In genomic region chr1:132213076-132213475, GRCm38 (mm10) we compare ENCODE assay signal across 17 mouse cellular contexts. TPM values are rescaled to one million over a fixed set of nuclear protein-coding genes. Genes with fewer than 3 reads are reported as not detected.
DNase-seq lines count a peak whose midpoint lies in the region; ATAC-seq and TF ChIP-seq lines count a peak whose summit lies in the region.
"Had no signal": no experiment of that assay in that cellular context is flagged by ENCODE, and none has a peak within 500 bp of the region (broad histone marks: within the 10 kb centered on the region; RNA-seq: fewer than 3 reads in every experiment).

No protein-coding gene starts in this region.

- no peaks in the 10 kb centered on the region for H3K27me3 ChIP-seq in lung, postnatal 0 days (replicated peaks; ENCODE audit: insufficient read depth, low read length)
- H3K27me3 ChIP-seq in hindbrain, embryonic 15.5 days = no peaks in the 10 kb centered on the region
- no peaks in the 10 kb centered on the region for H3K27me3 ChIP-seq in neural tube, embryonic 14.5 days (ENCODE audit: control insufficient read depth, insufficient read depth, low read length)

- peaks cover 9% of the 10 kb centered on the region; the same call in 1 of the 2 replicates for H3K4me1 ChIP-seq in lung, postnatal 0 days (ENCODE audit: insufficient read depth, low read depth, low read length)
- peaks cover 54% of the 10 kb centered on the region for H3K4me1 ChIP-seq in hindbrain, embryonic 15.5 days (replicated peaks)
- peaks cover 36% of the 10 kb centered on the region for H3K4me1 ChIP-seq in neural tube, embryonic 14.5 days (ENCODE audit: control insufficient read depth, insufficient read depth, low read length)

- H3K9ac ChIP-seq in lung, postnatal 0 days (replicated peaks; ENCODE audit: low read depth) = no peak overlapping the region
- H3K9ac ChIP-seq in hindbrain, embryonic 15.5 days = no peak overlapping the region
- no peak overlapping the region for H3K9ac ChIP-seq in neural tube, embryonic 14.5 days (replicated peaks; ENCODE audit: low read depth, low read length)
- H3K9ac ChIP-seq: embryonic facial prominence, embryonic 12.5 days; heart, embryonic 15.5 days had no signal

- no peak for TF ChIP-seq CTCF in lung, postnatal 0 days (IDR thresholded peaks at IDR 0.05)

- no peaks in the 10 kb centered on the region for H3K9me3 ChIP-seq in lung, postnatal 0 days (ENCODE audit: low read length)
- no peaks in the 10 kb centered on the region for H3K9me3 ChIP-seq in hindbrain, embryonic 15.5 days
- no peaks in the 10 kb centered on the region for H3K9me3 ChIP-seq in neural tube, embryonic 14.5 days (ENCODE audit: control insufficient read depth, low read length)
- H3K9me3 ChIP-seq: embryonic facial prominence, embryonic 12.5 days; heart, embryonic 15.5 days; megakaryocyte, embryonic 14.5 days had no signal

- DNase-seq in cerebellum, postnatal 10 days = peak; percentile 77 to 81
- DNase-seq in cerebellum, adult 9-10 months = no peak
- DNase-seq in lung, postnatal 0 days (ENCODE audit: low spot score) = peak; percentile 29
- DNase-seq in lung, postnatal 4 days = no peak
- DNase-seq in MN1 (ENCODE audit: low spot score) = no peak
- no peak for DNase-seq in gastrocnemius, postnatal 4 days (ENCODE audit: low spot score in 2 of 2)
- DNase-seq: B cell, adult 2 months; kidney, adult 8-10 months had no signal

- H3K4me3 ChIP-seq in lung, postnatal 0 days (ENCODE audit: low read depth, low read length) = no peak overlapping the region
- no peak overlapping the region for H3K4me3 ChIP-seq in hindbrain, embryonic 15.5 days
- no peak overlapping the region for H3K4me3 ChIP-seq in neural tube, embryonic 14.5 days (ENCODE audit: low read depth, low read length)

- WGBS in lung, postnatal 0 days = 50% methylated on average over 6 of the region's 6 CpGs
- WGBS in hindbrain, embryonic 15.5 days = 14% methylated on average over 6 of the region's 6 CpGs
- 21% methylated on average over 6 of the region's 6 CpGs for WGBS in neural tube, embryonic 14.5 days

- no peak overlapping the region for H3K27ac ChIP-seq in lung, postnatal 0 days (ENCODE audit: low read length)
- H3K27ac ChIP-seq in hindbrain, embryonic 15.5 days (replicated peaks) = peak overlapping the region; percentile 55; the same call in 1 of the 2 replicates
- no peak overlapping the region for H3K27ac ChIP-seq in neural tube, embryonic 14.5 days (ENCODE audit: low read depth, low read length)
- H3K27ac ChIP-seq: embryonic facial prominence, embryonic 12.5 days; heart, embryonic 15.5 days had no signal

- H3K4me2 ChIP-seq in lung, postnatal 0 days (replicated peaks; ENCODE audit: low read depth, low read length) = no peak overlapping the region
- no peak overlapping the region for H3K4me2 ChIP-seq in hindbrain, embryonic 15.5 days
- no peak overlapping the region for H3K4me2 ChIP-seq in neural tube, embryonic 14.5 days (ENCODE audit: low read depth, low read length)

- no peaks in the 10 kb centered on the region for H3K36me3 ChIP-seq in lung, postnatal 0 days (ENCODE audit: insufficient read depth, low read length)
- no peaks in the 10 kb centered on the region for H3K36me3 ChIP-seq in hindbrain, embryonic 15.5 days
- no peaks in the 10 kb centered on the region for H3K36me3 ChIP-seq in neural tube, embryonic 14.5 days (ENCODE audit: control insufficient read depth, insufficient read depth, low read length)
- H3K36me3 ChIP-seq: embryonic facial prominence, embryonic 12.5 days; heart, embryonic 15.5 days had no signal

- peak; percentile 13; the same call in 1 of the 2 replicates for ATAC-seq in lung, postnatal 0 days
- peak; percentile 84 for ATAC-seq in hindbrain, embryonic 15.5 days (ENCODE audit: low FRiP score, low read depth)
- peak; percentile 33; the same call in 1 of the 2 replicates for ATAC-seq in neural tube, embryonic 14.5 days (ENCODE audit: low read depth)

- TF ChIP-seq EP300 in lung, postnatal 0 days (IDR thresholded peaks at IDR 0.05) = no peak

RNA-seq across cellular contexts. Expression of gene Gm10188, which starts 16.5 kb away (rescaled TPM):
- not detected in 2 replicates for polyA plus RNA-seq in lung, postnatal 0 days (2015; fragmentation: Nextera tagmentation; extraction: Ambion mirVana)
- polyA plus RNA-seq in hindbrain, embryonic 15.5 days (2015; fragmentation: Nextera tagmentation; extraction: Ambion mirVana) = 0.25 and 0.68 TPM in 2 replicates
- polyA plus RNA-seq in neural tube, embryonic 14.5 days (2014; fragmentation: Nextera tagmentation; extraction: Ambion mirVana) = 0.74 and 0.76 TPM in 2 replicates
- not detected for total RNA-seq in gastrocnemius, postnatal 4 days (2021)
- total RNA-seq: adrenal gland, postnatal 25 days; gastrocnemius, adult 18-20 months; layer of hippocampus, postnatal 14 days; liver, adult 2 months had no signal
- polyA plus RNA-seq: embryonic facial prominence, embryonic 12.5 days; heart, embryonic 15.5 days; liver, adult 2 months had no signal

RNA-seq across cellular contexts. Expression of gene AC124108.1, which starts 21.8 kb away (rescaled TPM):
- not detected in 2 replicates for polyA plus RNA-seq in lung, postnatal 0 days (2015; fragmentation: Nextera tagmentation; extraction: Ambion mirVana)
- polyA plus RNA-seq in hindbrain, embryonic 15.5 days (2015; fragmentation: Nextera tagmentation; extraction: Ambion mirVana) = 2.7 and 2.8 TPM in 2 replicates
- polyA plus RNA-seq in neural tube, embryonic 14.5 days (2014; fragmentation: Nextera tagmentation; extraction: Ambion mirVana) = 3.6 and 3.8 TPM in 2 replicates
- total RNA-seq in gastrocnemius, postnatal 4 days (2021) = under 1 TPM; 0.49 to 0.57 TPM
- total RNA-seq: adrenal gland, postnatal 25 days; gastrocnemius, adult 18-20 months; liver, adult 2 months had no signal
- polyA plus RNA-seq: heart, embryonic 15.5 days; liver, adult 2 months had no signal

RNA-seq across cellular contexts. Expression of gene Lemd1, which starts 21.8 kb away (rescaled TPM):
- 0.79 TPM in 1 of 2 replicates, not detected in the other for polyA plus RNA-seq in lung, postnatal 0 days (2015; fragmentation: Nextera tagmentation; extraction: Ambion mirVana)
- polyA plus RNA-seq in hindbrain, embryonic 15.5 days (2015; fragmentation: Nextera tagmentation; extraction: Ambion mirVana) = 14.1 and 16.2 TPM in 2 replicates
- polyA plus RNA-seq in neural tube, embryonic 14.5 days (2014; fragmentation: Nextera tagmentation; extraction: Ambion mirVana) = 21.0 and 25.3 TPM in 2 replicates
- under 1 TPM; 0.62 to 0.64 TPM for total RNA-seq in gastrocnemius, postnatal 4 days (2021)
- total RNA-seq: adrenal gland, postnatal 25 days; gastrocnemius, adult 18-20 months; liver, adult 2 months had no signal
- polyA plus RNA-seq: heart, embryonic 15.5 days; liver, adult 2 months had no signal

Comparison
In these comparisons a context has a peak if more than half of its experiments do, and no peak if none do; other contexts are left out.
1. DNase-seq: peak in cerebellum, postnatal 10 days (2 of 2) and lung, postnatal 0 days (single experiment); none in cerebellum, adult 9-10 months (single experiment), lung, postnatal 4 days (0 of 2), MN1 (single experiment) and gastrocnemius, postnatal 4 days (0 of 2).
2. ATAC-seq: peak in every context shown above with its lines; median percentile 84 in hindbrain, embryonic 15.5 days; 33 in neural tube, embryonic 14.5 days; 13 in lung, postnatal 0 days.